In genomic region chr17:21534460-21535095, GRCm38 (mm10) we compare ENCODE assay signal across 8 mouse cellular contexts. TPM values are rescaled to one million over a fixed set of nuclear protein-coding genes. Genes with fewer than 3 reads are reported as not detected.
A peak's percentile ranks its signal among the peaks of the same experiment; 100 is the strongest.
DNase-seq lines count a peak whose midpoint lies in the region; ATAC-seq lines count a peak whose summit lies in the region.

No protein-coding gene starts in this region.

- H3K4me3 ChIP-seq in embryonic facial prominence, embryonic 13.5 days = peak overlapping the region; percentile 57
- H3K4me3 ChIP-seq in megakaryocyte, embryonic 14.5 days (replicated peaks) = peak overlapping the region; percentile 95
- H3K4me3 ChIP-seq in stomach, embryonic 15.5 days (replicated peaks) = peak overlapping the region; percentile 53; the same call in 1 of the 2 replicates

- peaks cover 22% of the 10 kb centered on the region for H3K4me1 ChIP-seq in embryonic facial prominence, embryonic 13.5 days
- peaks cover 48% of the 10 kb centered on the region for H3K4me1 ChIP-seq in megakaryocyte, embryonic 14.5 days
- peaks cover 13% of the 10 kb centered on the region for H3K4me1 ChIP-seq in stomach, embryonic 15.5 days

- ATAC-seq in embryonic facial prominence, embryonic 13.5 days (ENCODE audit: insufficient number of reproducible peaks, insufficient read depth, low FRiP score, low TSS enrichment, low read depth) = no peak
- ATAC-seq in stomach, embryonic 15.5 days (ENCODE audit: insufficient read depth, low FRiP score, low read depth) = 0 out of 2 replicates have a peak, but pooled peaks have one; percentile 16

- no peaks in the 10 kb centered on the region for H3K36me3 ChIP-seq in embryonic facial prominence, embryonic 13.5 days
- H3K36me3 ChIP-seq in megakaryocyte, embryonic 14.5 days (replicated peaks; ENCODE audit: low read length) = peaks cover 22% of the 10 kb centered on the region
- H3K36me3 ChIP-seq in stomach, embryonic 15.5 days = no peaks in the 10 kb centered on the region

- peak; percentile 4 for DNase-seq in gastrocnemius, postnatal 25 days
- DNase-seq in gastrocnemius, postnatal 14 days = no peak
- DNase-seq in adipocyte (ENCODE audit: low spot score) = peak; percentile 96
- DNase-seq in heart, postnatal 4 days = peak; percentile 37
- peak; percentile 88 for DNase-seq in layer of hippocampus, adult 9-10 months (ENCODE audit: low spot score)

- H3K4me2 ChIP-seq in embryonic facial prominence, embryonic 13.5 days = peak overlapping the region; percentile 77
- H3K4me2 ChIP-seq in stomach, embryonic 15.5 days = peak overlapping the region; percentile 65

- intact Hi-C loops in gastrocnemius, postnatal 14 days (cut with DNase I; ENCODE audit: low total_unique reads) = no loop called here

- peak overlapping the region; percentile 74 for H3K27ac ChIP-seq in embryonic facial prominence, embryonic 13.5 days
- H3K27ac ChIP-seq in stomach, embryonic 15.5 days = peak overlapping the region; percentile 44; the same call in 1 of the 2 replicates

- H3K9me3 ChIP-seq in embryonic facial prominence, embryonic 13.5 days = no peaks in the 10 kb centered on the region
- H3K9me3 ChIP-seq in megakaryocyte, embryonic 14.5 days = no peaks in the 10 kb centered on the region
- no peaks in the 10 kb centered on the region for H3K9me3 ChIP-seq in stomach, embryonic 15.5 days

- peak overlapping the region; percentile 72; the same call in 1 of the 2 replicates for H3K9ac ChIP-seq in embryonic facial prominence, embryonic 13.5 days
- no peak overlapping the region; the same call in 1 of the 2 replicates for H3K9ac ChIP-seq in stomach, embryonic 15.5 days

- no peaks in the 10 kb centered on the region for H3K27me3 ChIP-seq in embryonic facial prominence, embryonic 13.5 days
- no peaks in the 10 kb centered on the region for H3K27me3 ChIP-seq in megakaryocyte, embryonic 14.5 days (replicated peaks)
- no peaks in the 10 kb centered on the region for H3K27me3 ChIP-seq in stomach, embryonic 15.5 days (replicated peaks)

- 15% methylated on average over 4 of the region's 4 CpGs for WGBS in embryonic facial prominence, embryonic 13.5 days
- 13% methylated on average over 4 of the region's 4 CpGs for WGBS in stomach, embryonic 15.5 days

RNA-seq across cellular contexts. Expression of gene Zfp52, which starts 0.8 kb away (rescaled TPM):
- total RNA-seq in gastrocnemius, postnatal 25 days (2021) = 1 to 10 TPM; 3.0 to 6.3 TPM
- 1 to 10 TPM; 3.3 to 3.9 TPM for total RNA-seq in gastrocnemius, postnatal 14 days (2021)
- 4.3 and 5.0 TPM in 2 replicates for polyA plus RNA-seq in embryonic facial prominence, embryonic 13.5 days (2015; fragmentation: Nextera tagmentation; extraction: Ambion mirVana)
- total RNA-seq in heart, postnatal 4 days (2021) = 1 to 10 TPM; 6.7 to 7.6 TPM
- 1.1 TPM in 1 of 2 replicates, not detected in the other for polyA plus RNA-seq in megakaryocyte, embryonic 14.5 days (2012; ENCODE audit: insufficient read depth, low replicate concordance)
- polyA plus RNA-seq in stomach, embryonic 15.5 days (2015; fragmentation: Nextera tagmentation; extraction: Ambion mirVana) = 5.1 and 5.9 TPM in 2 replicates

RNA-seq across cellular contexts. Expression of gene Zfp948, which starts 32.2 kb away (rescaled TPM):
- total RNA-seq in gastrocnemius, postnatal 25 days (2021) = 1 to 10 TPM; 1.8 to 3.1 TPM
- total RNA-seq in gastrocnemius, postnatal 14 days (2021) = 1 to 10 TPM; 2.6 to 2.7 TPM
- 15.2 and 15.9 TPM in 2 replicates for polyA plus RNA-seq in embryonic facial prominence, embryonic 13.5 days (2015; fragmentation: Nextera tagmentation; extraction: Ambion mirVana)
- total RNA-seq in heart, postnatal 4 days (2021) = 10 to 100 TPM; 11.0 to 12.7 TPM
- 1.5 TPM in 1 of 2 replicates, not detected in the other for polyA plus RNA-seq in megakaryocyte, embryonic 14.5 days (2012; ENCODE audit: insufficient read depth, low replicate concordance)
- 16.0 and 16.3 TPM in 2 replicates for polyA plus RNA-seq in stomach, embryonic 15.5 days (2015; fragmentation: Nextera tagmentation; extraction: Ambion mirVana)

RNA-seq across cellular contexts. Expression of gene Zfp53, which starts 45.8 kb away (rescaled TPM):
- 1 to 10 TPM; 1.1 to 1.4 TPM for total RNA-seq in gastrocnemius, postnatal 25 days (2021)
- 1 to 10 TPM; 1.3 to 1.5 TPM for total RNA-seq in gastrocnemius, postnatal 14 days (2021)
- polyA plus RNA-seq in embryonic facial prominence, embryonic 13.5 days (2015; fragmentation: Nextera tagmentation; extraction: Ambion mirVana) = 9.5 and 10.5 TPM in 2 replicates
- total RNA-seq in heart, postnatal 4 days (2021) = 1 to 10 TPM; 2.6 to 3.0 TPM
- 2.9 TPM in 1 of 2 replicates, not detected in the other for polyA plus RNA-seq in megakaryocyte, embryonic 14.5 days (2012; ENCODE audit: insufficient read depth, low replicate concordance)
- polyA plus RNA-seq in stomach, embryonic 15.5 days (2015; fragmentation: Nextera tagmentation; extraction: Ambion mirVana) = 13.4 and 13.5 TPM in 2 replicates
